Mouse (Mus musculus): ENCODE data around the gene Masp2.

Gene Masp2

DNA sequence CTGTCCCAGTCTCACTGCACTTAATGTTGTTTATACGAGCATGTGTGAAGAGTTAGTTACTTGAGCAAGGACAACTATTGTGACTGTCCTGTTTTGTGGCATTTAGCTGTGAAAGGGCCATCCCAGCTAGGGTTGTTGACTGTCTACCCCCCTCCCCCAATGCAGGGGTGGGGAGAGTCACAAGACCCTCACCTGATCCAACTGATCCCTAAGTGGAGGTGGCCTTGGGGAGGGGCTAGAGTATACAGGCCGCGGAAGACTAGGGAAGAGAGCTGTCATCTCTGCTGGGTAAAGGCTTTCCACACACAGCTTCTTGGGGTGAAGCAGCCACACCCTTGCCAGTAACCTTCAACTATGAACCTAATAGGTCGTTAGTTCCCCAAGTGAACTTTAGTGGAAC is 2.0 kb upstream of the Masp2 start:
- DNase-seq (ENCODE audit: low read depth, low spot score), result no peak

DNA sequence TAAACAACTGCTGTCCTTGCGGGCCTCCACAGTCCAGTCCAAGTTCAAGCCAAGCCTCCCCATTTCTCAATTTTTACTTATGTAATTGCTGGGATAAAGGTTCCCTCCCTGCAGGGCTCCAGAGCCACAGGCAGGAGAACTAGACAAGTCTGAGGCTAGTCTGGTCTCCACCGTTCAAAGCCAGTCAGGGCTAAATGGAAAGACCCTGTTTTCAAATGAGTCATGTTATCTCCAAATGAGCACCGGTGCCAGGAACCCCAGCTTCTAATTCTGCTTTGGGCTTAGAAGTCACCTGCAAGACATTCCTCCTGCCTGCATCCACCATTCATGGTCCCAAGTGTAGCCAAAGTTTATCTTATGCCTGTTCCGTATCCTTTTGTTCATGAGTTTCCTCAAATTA is 483 bp upstream of the Masp2 start:
- DNase-seq (ENCODE audit: low read depth, low spot score), result no peak

GRCm38 (mm10) chr4:148603376-148604139 is 1.2 kb downstream of the Masp2 start:
- no peak for DNase-seq (ENCODE audit: low read depth, low spot score)

DNA sequence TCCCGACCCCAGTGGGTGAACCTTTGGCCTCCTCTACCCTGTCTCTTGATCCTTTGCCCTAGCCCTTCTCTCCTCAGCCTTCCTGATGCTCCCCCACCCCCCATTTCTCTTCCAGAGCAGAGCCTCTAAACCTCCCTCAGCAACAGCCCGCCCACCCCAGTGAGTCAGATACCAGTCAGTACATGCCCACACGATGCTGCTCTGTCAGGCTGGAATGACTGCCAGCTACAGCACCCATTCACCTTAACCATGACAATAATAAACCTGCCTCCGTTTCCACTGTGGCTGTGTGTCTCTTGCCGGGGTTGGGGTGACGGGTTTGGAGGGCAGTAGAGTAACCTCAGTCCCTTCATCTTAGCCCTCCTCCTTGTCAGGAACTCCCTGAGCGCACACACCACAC is 1.8 kb downstream of the Masp2 start:
- DNase-seq (ENCODE audit: low read depth, low spot score), result no peak

DNA sequence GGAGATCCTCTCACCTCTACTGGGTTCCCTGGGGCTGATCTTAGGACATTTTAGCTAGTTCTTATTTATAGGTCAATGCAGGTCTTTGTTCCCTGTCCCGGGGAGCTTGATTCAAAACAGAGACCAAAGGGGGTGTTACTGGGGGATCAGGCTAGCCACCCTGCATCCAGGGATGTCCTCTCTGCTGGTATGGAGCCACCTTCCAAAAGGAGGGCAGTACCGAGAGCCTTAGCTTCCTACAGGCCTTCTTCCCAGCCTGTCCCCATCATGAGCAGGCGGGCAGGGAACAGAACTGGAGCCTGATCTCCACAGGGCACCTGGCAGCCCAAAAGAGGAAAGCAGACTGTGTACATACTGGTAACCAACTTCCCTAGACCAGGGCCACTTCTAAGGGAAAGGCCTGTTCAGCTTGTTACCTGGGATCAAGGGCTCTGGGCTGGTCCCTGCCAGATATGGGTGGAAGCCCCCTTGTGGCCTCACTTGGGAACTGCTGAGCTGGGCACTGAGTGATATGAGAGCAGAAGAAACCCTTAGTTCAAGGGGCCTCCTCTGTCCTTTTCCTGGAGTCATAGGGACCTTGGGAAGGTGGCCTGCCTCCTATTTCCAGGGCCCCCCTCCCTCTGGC is 2.3 kb downstream of the Masp2 start:
- DNase-seq (ENCODE audit: low read depth, low spot score), result no peak

GRCm38 (mm10) chr4:148607758-148608157 is 5.4 kb downstream of the Masp2 start:
- no peak for DNase-seq (ENCODE audit: low read depth, low spot score)

DNA sequence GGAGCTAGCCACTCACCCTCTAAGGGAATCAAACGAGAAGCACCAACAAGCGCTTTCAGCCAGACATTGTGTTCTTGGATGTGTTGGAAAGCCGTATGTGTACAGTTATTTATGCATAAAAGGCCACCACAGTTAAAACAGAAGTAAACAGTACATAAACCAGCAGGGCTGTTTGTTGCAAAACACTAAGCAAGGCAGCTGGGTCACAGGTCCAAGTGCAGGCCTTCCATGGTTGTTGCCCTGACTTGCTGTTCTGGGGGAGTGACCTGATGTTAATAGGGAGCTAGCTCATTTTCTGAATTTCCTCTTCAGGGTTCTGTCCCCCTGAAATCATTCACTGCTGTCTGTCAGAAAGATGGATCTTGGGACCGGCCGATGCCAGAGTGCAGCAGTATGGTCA is 7.5 kb downstream of the Masp2 start:
- no peak for DNase-seq (ENCODE audit: low read depth, low spot score)

DNA sequence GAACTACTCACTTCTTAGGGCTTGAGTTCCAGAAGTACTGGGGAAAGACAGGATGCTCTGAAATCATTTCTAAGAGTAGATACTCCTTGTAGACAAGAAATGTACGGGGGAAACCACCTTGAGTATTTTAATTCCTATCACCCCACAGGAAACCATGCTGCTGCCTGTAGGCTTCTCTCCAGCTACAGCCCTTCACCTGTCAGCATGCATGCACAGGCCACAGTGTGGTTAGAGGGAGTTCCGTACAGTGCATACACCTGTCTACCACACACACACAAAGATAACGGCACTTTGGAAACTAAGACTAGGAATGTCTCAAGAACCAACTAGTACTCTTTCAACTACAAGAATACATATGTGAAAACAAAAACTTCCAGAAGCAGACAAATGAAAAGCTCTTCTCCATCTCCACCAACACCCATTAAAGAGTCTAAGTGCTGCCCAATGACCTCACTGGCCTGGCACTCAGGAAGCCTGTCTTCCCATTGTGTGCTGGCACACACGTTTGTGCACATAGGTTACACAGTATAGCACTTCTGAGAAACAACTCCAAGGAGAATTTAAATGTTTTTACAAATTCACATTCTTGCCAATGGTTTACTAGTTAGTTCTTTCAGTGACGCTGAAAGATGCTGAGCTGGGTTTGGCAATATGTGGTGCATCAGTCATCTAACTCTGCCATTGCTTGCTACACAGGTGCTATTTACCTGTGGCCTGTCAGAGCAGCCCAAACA is 8.4 kb downstream of the Masp2 start:
- DNase-seq (ENCODE audit: low read depth, low spot score), result no peak

GRCm38 (mm10) chr4:148612557-148612956 is 10.2 kb downstream of the Masp2 start:
- no peak for DNase-seq (ENCODE audit: low read depth, low spot score)

- no peak for DNase-seq (ENCODE audit: low read depth, low spot score)
Observed at GRCm38 (mm10) chr4:148613738-148614137, 11.4 kb downstream of the Masp2 start.

GRCm38 (mm10) chr4:148619805-148620204 is 17.5 kb downstream of the Masp2 start:
- DNase-seq (ENCODE audit: low read depth, low spot score), result no peak

DNA sequence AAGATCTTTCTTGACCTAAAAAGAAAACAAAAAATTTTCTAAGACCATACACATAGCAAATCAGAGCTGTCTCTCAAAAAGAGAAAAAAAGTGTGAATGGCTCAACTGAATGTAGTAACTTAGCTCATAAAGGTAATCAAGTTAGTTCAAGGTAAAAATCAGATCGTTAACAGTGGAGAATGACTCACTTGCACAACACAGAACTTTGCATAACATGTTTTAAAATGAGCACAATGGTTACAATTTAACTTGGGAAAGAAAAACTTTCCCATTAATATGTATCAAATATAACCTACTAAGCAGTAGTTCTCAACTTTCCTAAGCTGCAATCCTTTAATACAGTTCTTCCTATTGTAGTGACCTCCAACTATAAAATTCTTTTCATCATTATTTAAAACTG is 18.4 kb downstream of the Masp2 start:
- no peak for DNase-seq (ENCODE audit: low read depth, low spot score)

GRCm38 (mm10) chr4:148622485-148622884 is 20.1 kb downstream of the Masp2 start:
- DNase-seq (ENCODE audit: low read depth, low spot score), result no peak

GRCm38 (mm10) chr4:148623609-148624008 is 21.3 kb downstream of the Masp2 start:
- no peak for DNase-seq (ENCODE audit: low read depth, low spot score)

DNA sequence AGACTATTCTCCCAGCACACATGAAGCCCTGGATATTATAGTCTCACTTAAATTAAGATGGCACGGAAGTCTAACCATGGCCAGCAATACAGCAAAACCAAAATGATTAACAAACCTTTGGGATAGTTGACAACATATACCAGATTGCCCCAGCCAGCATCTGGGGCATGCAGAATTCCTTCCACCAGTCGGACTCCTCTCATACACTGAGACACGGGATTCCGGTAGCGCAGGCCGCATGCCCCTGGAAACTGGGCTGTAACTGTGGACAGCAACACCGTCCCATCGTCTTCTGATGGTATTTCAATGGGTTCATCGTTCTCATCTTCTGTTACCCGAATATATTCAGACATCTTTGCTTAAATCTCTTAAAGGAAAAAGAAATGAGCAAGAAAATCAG is 22.7 kb downstream of the Masp2 start:
- DNase-seq (ENCODE audit: low read depth, low spot score), result no peak

DNA sequence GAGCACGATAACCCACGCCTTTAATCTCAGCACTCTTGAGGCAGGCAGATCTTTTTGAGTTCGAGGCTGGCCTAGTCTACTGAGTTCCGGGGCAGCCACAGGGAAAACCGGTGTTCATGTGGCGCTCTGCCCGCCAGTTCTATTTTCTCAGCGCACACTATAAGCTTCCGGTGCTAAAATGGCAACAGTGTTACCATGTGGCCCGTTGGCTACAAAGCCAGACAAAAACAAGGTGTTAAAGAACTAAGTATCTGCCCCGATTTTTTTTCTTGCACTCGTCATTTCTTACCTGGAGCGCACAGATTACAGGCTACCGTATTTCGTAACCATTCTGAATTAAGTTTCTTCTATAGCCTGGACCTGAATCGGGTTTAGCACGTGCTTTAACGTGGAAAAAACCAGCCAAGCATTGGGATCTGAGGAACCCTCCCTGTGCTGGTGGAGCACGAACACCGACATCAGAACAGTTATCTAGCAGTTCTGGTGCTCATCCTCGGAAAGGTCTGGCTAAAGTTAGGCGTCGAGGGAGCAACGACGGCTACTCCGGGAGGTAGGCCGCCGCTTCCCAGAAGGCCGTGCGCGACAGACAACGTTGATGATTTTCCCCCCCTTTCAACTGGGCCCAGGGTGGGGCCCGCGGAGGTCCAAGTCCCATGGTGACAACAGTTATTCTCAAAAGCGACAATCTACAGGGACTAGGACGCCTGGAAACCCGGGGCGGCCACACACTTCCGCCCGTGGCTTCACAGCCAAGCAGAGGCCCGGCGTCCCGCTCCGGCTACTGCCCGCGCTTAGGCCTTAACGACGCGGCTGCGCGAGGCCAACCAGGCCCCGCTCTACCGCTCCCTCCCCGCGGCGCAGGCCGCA is 23.6 kb downstream of the Masp2 start:
- no peak for DNase-seq (ENCODE audit: low read depth, low spot score)

DNA sequence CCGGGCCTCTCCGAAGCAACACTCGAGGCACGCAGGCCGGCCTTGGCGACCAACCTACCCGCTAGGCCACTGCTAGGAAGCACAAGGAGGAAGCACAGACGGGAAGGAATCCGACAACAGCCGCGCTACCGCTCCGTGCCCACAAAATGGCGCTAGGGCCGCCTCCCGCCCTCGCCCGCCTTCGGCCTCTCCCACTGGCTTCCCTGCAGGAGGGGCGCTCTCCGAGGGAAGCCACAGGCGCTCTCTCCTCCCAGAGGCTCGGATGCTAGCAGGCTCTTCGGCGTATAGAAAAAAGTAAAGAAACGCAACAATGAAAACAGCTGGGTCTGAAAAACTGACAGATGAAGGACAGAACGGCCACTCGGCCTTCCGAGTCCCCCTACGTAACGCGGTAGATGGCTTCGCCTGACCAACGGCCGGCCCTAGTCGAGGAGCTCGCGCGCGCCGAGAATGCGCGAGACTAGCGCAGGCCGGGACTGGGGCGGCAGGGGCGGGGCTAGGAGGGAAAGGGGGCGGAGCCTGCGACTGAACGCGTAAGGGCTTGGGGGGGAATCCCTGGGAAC is 24.4 kb downstream of the Masp2 start, which contains the start of gene Tardbp:
TSS of gene Tardbp (minus strand) at position 397 of the 563 bp plus-strand sequence.
- DNase-seq (ENCODE audit: low read depth, low spot score), result peak; percentile 84

DNA sequence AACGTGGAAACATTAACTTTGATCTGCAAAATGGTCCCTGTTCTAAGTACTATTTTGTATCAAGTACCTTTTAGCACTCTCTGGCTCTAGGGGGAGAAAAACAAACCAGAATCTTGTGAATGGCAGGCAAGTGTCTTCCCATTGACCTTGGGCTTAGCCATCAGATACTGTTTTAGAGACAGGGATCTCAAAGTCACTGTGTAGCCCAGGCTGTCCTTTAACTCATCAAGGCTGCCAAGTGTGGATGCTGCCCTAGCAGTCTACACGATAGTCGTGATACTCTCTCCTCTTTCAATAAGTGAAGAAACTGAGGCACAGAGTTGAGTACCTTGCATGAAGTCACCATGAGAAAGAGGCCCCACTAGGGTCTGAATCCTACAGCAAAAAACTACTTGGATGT is 24.9 kb downstream of the Masp2 start:
- no peak for DNase-seq (ENCODE audit: low read depth, low spot score)

DNA sequence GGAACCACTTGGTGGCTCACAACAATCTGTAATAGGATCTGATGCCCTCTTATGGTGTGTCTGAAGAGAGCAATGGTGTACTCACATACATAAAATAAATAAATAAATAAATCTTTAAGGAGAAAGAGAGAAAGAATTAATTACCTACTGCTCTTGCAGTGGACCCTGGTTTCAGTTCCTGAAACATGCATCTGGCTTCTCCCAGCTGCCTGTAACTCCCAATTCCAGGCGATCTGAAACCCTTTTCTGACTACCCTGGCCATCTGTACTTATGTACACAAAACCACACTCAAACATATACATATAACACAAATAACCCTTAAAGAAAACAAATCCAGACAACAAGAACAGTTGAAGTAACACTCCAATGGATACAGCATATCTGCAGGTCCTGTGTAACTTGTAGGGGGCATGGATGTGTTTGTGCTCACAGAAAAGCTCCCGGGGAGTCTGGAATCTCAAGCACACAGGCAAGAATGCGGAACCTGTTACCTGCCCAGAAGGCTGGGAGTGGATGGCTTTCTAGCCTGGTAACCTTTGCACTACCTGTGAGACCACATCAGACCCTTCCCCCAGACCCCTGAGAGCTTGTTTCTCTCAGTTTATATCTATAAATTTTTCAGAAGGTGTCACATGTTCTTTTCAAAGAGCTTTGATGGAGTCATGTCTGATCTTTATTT is 29.8 kb downstream of the Masp2 start:
- no peak for DNase-seq (ENCODE audit: low read depth, low spot score)

DNA sequence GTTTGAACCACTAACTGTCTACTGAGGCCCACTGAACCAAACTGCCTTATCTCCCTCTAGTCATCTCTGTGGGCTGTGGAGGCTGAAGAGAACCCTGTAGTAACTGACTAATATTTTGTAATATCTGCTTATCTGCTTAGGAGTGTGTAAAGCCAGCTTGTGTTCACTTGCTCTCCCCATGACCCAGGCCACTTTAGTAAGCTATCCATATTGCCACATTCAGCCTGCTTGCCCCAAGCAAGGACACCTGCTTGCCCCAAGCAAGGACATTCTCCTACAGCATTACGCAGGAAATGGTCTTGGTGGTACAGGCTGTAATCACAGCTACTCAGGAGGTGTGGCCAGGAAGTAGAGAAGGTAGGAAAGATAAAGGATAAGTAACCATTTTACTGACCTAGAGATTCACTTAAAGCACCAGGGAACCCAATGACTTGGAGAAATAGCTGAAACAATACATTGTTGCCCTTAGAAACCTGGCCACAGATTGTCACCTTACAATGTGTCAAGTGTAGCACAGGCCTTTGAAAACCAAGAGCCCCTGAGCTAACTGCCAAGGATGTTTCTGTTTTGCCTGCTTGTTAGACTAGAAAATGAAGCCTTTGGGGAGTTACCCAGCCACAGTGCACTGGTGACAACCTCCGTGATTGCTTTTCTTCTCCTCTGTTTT is 31.2 kb downstream of the Masp2 start:
- no peak for DNase-seq (ENCODE audit: low read depth, low spot score)

Measured in brain, embryonic 18.5 days (tissue).